Mouse (Mus musculus): ENCODE measurements around the gene Usp32.

Gene Usp32

DNA sequence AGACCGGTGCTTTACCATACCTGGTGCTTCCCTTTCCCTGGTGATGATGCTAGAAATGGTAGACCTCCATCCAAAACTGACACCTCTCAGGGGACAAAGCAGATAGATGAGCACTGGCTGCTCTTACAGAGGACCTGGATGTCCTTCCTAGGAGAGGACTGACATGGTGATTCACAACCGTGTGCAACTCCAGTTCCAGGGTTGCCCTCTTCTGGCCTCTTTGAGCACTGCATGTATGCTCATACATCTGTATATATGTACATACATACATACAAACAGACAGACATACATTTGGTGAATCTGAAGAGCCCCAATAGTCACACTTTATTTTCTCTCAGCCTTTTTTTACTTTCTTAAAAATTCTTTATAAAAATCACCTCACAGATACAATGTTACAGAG is 161.8 kb downstream of the Usp32 start:
- no peak for DNase-seq

DNA sequence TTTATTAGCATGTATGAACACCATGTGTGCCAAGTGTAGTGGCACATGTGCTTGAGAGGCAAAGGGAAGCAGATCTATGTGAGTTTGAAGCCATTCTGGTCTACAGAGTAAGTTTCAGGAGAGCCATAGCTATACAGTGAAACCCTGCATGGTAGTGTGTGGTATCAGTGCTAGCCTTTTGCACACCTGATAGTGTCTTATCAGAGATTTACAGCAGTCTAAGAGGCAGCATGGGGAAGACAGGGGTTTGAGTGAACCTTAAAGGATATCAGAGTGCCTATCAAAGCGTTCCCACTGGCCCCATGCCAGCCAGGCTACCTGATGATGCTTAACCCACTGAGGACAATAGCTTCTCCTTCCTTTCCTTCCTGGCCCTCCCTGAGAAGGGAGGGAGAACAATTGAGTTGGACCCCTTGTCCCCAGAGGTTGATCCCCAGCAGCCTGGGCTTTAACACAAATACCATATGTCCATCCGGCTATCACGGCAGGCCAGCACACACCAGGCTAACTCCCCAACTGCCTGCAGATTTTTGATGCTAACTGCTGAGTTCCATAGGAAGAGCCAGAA is 162.5 kb downstream of the Usp32 start:
- DNase-seq = no peak

DNA sequence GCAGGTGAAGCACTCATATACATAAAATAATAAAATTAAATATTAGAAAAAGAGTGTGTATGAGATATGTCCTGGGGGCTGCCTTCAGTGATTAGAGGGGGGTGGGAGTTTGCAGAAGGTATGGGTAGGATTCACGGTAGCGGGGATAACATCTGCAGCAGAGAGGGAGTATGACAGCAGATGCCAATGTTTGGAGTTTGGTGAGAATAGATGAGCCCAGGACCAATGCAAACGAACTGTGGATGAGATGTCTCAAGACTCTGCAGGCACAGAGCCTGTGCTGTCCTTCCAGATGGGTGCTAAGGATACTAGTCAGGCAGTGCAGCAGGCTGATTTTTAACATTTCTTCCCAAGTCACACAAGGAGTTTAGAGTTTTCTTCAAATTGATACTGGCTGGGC is 163.3 kb downstream of the Usp32 start:
- no peak for DNase-seq

DNA sequence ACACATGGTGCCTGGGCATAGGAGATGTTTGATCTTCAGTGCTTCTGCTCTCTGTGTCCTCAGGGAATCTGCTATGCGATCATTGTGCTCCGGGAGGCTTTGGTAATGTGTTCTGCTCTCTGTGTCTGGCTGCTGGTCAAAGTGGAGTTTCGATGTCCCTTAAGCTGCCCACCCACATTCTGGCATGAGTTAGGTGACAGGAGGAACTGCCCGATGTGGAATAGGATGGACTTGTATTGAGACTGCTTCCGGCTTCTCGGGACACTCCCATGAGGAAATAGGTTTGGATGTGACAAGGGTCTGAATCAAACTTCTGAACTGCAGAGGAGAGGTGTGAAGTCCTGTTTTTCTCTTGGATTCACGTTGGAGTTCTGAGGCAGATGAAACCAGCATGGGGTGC is 165.4 kb downstream of the Usp32 start:
- DNase-seq = no peak

DNA sequence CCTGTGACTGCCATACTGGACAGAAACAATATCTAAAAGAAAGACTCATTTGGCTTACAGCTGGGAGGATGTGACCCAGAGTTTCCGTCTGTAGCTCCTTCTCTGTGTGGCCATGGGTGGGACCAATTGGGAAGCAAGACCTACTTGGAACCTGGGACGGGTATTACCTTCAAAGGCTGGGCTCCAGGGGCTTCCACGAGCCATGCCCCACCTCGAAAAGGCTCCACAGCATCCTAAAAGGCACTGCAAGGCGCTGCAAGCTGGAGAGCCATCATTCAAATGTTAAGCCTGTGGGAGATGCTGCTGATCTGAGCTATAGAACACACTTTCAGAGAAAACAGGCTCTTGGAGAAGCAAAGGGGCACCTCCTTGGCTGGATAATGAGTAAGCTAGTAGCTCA is 166.3 kb downstream of the Usp32 start:
- no peak for DNase-seq

DNA sequence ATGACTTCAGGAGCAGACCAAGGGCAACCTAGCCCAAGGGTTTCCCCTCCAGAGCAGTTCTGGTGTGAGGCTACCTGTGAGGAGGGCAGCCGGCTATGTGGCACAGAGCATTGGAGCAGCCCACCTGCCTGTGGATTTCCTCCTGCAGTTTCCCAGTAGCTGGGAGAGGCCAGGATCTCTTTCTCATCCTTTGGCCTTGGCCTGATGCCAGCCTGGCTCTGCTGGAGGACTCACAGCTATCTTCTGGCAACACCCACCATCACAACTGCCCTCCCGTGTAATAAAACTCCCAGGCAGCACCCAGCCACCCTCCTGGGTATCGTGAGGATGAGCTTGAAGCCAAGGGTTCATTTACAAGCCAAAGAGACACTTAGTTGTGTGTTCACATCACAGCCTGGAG is 167.9 kb downstream of the Usp32 start:
- no peak for DNase-seq

DNA sequence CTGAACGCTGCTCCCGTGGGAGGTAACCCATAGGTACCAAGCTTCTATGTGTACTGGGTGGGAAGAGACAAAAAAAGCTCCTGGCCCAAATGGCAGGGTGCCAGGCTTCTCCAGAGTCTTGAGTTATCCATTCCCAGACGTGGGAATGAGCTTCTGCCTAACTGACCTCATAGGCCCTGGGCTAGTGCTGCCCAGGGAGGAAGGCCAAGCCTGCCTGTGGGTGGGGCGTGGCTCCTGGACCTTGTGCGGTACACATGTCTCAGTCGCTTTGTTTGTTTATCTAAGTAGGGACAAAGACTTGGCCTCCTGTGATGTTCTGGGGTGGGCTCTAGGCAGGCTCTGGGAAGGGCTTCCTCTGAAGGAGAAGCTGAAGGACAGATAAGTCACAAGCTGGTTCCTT is 171.2 kb downstream of the Usp32 start:
- peak; percentile 54 for DNase-seq

DNA sequence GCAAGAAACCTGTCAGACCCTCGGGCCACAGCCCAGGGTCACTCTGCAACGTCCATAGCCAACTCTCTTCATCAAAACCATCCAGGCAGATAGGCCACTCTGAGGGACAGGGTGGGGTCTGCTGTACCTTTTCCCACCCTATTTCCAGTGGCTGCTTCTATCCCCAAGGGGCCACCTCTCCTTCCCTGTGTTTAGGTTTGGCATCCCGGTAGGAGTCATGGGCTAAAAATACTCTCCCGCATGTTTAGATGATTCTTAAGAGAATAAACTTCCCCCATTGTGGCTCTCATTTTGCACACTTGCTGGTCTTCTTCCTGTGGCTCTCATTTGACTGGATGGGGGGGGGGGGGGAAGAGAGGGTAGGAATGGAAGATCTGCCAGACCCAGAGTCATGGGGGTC is 171.7 kb downstream of the Usp32 start:
- DNase-seq = no peak

DNA sequence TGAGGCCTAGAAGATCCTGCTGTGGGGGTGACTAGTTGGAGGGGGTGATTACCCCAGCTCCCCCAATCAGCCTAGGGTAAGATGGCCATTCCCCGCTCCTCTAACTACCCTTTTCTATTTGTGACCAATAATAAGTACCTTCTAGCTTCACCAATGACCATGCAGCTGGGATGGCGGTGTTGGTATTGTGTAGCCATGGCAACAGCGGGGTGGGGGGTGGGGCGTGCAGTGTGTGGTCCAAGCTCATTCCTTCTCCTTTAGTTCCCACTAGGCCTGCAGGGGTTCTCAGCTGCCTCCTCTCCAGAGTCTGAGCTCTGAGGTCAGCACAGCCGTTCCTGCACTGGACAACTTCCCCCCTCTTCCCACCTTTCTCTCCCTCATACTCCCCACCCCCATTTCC is 172.8 kb downstream of the Usp32 start:
- DNase-seq = no peak

DNA sequence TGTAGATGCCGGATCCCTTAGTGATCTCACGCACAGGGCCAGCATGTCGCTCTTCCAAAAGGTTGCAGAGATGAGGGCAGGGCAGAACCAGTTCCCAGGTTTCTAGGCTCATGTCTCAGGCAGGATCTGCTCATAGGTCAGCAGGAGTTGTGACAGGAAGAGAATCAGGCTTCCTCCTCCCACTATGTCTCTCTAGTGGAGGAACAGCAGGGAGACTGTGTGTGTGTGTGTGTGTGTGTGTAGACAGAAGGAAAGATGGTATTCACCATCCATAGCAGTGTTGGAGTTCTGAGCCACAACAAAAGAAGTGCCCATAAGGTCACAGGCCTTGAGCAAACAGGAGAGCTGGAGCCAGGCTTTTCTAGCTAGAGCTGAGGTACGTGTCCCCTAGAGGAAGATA is 173.3 kb downstream of the Usp32 start:
- no peak for DNase-seq

DNA sequence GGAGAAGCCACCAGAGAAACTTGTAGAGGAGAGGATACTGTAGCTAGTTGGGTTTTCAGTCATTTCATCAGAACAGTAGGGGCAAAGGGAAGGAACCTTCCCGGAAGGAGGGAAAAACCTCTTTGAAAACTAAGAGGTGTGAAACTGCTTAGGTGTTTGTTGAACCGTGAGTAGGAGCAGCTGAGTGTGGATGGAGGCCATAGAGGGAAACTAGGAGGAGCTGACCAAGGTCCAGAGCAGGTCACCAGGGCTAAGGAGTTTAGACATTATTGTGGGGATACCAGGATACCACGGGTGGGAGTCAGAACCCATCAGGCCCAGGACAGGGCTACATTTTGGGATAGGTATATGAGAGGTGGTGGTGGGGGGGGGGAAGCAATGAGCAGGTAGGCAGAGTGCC is 176.4 kb downstream of the Usp32 start:
- DNase-seq = no peak

DNA sequence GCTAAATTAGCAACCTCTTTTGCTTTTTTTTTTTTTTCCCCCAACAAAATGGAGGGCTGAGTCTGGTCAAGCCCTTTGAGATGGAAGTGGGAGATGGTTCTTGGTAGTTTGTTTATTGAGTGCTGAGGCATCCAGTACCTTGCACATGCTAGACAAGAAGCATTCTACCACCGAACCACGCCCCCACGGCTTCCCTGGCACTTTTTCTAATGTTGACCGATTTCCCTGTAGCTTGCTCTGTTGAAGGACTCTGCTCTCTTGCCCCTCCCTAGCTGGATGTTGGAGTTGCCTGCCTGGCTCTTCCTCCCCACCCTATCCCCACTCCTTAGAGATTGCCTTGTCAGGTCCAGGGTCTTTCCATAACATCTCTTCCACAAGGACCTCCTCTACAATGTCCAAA is 177.4 kb downstream of the Usp32 start:
- DNase-seq = no peak

DNA sequence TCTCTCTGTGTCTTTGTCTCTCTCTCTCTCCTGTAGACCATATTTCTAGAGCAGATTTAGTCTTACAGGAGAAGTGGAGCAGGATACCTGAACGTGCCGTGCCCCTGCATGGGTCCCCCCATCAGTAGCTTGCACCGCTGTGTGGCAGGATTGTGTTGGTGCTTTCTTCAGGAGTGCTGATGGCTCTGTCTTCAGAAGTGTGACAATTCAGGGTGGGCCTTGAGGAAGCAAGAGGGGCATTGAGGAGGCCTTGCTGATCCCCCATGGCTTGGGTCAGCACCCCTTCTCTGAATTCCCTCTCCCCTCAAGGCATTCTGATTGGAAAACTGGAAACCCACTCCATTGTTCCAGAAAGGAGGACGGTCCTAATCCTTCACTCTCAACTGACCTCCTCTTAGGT is 178.4 kb downstream of the Usp32 start:
- DNase-seq = no peak

DNA sequence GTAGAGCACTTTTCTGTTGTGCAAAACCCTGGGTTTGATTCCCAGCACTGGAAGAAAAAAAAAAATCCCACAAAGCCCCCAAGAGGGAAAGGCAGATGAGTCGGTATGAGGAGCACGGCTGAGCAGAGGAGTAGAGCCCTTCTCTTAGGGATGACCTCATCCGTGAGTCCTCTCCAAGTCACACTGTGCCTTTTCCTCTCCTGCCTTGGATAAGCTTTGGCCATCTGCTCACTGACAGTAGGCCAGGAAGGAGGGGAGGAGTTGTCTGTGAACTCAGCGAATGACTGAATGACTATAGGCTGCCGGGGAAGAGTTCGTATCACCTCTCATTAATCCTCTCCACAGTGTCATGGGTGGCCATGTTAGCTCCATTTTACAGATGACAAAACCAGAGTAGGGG is 179.2 kb downstream of the Usp32 start:
- DNase-seq = no peak

DNA sequence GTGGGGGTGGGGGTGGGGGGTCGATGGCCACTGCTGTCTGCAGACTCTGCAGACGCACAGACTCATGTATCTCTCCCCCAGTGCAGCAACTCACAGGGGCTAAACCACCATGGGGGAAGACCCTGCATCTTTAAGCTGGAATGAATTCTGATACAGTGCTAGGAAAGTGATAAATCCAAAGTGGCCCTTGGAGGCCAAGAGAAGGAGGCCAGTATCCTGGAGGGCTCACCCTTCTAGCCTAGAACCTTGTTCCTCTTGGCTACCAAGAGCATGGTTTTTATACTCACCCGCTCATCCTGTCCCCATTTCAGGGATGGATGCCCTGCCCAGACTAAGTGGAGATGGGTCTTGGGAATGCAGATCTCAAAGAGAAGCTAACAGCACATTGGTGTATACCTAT is 179.7 kb downstream of the Usp32 start:
- no peak for DNase-seq

DNA sequence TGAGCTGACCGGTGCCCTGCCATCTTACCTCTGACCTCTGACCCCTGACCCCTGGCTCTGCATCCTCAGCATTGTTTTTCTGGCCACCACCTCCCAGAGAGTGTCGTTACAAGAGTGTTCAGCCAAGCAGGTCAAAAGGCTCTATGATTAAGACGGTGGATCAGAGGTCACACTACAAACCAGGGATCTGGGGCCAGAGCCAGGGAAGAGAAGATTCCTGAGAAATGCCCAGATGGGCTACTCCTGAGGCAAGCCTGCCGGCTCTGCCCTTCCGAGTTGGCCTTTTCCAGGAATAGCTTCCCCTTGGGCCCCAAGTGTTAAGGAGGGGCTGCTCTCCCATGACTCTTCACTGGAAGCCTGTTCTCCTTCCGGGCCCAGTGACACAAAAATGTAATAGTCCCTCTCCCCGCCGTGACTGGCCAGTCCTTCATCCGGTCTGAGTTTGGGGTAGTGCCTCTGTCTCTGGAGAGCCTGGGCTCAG is 180.2 kb downstream of the Usp32 start:
- no peak for DNase-seq

DNA sequence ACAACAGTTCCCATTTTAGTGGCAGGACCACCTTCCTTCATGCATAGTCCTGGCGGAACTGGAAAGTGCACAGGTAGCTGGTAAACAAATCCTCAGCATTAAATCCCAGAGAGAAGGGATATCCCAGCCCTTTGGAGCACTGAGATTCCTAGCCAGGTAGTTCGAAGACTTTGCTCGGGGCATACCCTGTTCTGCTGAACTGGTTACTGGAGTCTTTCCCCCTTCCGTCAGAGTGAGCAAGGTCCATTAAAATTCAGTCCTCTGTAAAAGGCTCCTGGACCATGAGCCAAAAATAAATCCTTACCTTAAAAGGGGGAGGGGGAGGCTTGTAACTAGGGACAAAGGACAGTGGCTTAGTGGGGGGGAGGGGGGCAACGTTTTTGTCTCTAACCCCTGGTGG is 180.8 kb downstream of the Usp32 start:
- DNase-seq = no peak

DNA sequence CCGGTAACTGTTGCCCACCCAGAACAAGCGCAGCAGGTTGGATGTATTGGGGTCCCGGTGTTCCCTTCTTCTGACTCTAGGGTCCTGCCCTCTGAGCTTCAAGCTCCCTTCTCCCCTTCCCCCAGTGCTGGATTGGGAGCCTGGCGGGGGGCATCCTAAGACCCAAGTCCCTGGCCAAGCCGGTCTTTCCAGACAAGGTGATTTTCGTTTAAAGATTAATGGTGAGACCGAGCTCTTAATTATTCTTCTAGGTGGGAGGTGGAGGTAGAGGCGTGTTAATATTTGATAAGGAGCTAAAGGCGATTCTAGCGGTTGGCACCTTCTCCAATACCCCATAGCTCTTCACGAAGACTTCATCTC is 181.7 kb downstream of the Usp32 start:
- no peak for DNase-seq

DNA sequence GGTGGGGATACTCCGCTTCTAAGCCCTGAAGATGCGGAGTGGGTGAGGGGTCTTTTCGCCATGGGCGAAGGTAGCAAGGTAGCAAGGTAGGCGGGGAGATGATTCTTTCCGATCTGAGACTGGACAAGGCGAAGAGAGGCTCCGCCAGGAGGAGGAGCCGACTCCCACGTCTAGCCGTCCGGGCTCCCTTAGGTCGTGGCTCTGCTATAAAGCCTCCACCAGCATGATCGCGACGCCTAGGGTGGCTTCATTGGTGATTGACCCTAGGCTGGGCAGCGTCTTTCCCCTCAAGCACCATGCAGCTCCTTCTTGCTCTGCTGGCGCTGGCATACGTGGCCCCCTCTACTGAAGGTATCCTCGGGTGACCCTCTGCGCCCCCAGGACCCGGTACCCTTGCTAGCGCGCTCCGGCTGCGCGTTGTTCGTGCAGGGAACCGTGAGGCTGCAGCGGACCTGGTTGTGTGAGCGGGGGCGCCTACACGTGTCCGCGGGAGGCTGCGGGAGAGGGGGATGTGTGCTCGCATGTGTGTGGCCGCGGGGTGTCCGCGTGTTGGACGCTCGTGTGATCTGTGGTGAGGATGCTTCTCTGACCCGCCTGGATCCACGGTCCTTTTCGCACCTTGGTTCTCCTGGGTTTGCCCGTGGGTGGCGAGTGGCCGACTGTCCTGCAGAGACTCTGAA is 182.2 kb downstream of the Usp32 start, which contains the start of gene Car4:
TSS of gene Car4 (plus strand) at position 196 of the 680 bp plus-strand sequence.
- peak; percentile 49 for DNase-seq

DNA sequence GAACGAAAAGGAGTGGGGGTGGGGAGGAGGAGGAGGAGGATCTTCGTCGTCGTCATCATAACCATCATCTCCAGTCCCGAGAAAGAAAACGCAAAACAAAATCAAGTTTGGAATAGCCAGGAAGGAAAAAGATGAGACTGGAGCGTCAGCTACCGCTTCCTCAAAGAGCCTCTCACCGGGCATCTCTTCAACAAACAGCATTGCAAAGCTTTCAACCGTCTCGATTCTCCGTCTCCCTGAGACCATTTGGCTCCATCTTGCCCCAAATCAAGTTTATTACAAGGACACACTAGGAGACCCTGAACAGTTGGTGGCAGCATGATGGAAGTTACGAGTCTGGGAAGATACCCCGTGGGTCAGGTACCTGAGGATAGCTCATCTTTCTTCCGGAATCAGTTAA is 182.8 kb downstream of the Usp32 start:
- no peak for DNase-seq

DNA sequence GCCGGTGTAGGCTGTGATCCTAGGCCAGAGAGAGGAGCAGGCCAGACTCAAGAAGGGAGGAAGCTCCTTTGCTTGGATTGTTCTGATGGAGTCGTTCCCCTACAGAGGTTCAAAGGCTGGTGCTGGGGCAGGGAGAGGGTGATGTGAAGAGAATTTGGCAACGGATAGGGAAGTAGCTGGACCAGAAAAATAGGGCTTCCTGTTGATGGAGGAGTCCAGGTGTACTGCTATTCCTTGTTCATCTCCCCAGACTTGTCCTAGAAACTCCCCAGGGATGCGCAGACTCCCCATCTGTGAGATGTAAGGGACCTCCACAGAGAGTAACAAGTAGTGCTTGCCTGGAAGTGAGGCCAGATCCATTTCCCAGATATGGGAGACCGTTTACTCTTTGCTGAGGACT is 183.6 kb downstream of the Usp32 start:
- no peak for DNase-seq

DNA sequence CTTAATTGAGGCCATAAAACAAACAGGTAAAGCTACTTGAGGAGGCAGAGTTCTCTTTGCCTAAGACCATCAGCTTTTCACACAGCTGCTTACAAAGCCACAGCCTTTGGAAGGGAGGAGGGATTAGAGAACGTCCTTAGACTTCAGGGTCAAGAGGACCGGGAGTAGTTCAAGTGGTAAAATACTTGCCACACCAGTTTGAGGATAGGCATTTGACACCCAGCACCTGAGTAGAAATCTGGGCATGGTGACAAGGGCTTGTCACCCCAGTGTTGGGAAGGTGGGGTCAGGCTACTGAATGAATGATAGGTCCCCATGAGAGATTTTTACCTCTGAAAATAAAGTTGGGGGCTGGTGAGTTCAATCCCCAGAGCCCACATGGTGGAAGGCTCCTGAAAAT is 187.3 kb downstream of the Usp32 start:
- no peak for DNase-seq

DNA sequence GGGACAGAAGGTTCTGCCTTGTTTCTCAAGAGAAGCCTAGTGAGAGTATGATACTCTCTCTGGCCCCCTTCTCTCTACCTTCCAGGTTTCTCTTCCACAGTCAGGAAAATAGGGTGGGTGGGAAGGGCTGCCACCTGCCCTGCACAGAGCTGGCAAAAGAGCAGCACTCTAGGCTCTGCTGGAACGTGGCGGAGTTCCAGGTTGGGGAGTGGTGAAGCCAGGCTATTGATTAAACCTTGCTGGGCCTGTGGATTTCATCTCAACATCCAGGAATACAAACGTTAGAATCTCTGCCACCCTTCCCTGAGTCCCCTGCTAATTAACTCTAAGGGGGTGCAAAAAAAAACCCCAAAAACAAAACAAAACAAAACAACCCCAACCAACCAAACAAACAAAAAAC is 191.4 kb downstream of the Usp32 start:
- DNase-seq = no peak

DNA sequence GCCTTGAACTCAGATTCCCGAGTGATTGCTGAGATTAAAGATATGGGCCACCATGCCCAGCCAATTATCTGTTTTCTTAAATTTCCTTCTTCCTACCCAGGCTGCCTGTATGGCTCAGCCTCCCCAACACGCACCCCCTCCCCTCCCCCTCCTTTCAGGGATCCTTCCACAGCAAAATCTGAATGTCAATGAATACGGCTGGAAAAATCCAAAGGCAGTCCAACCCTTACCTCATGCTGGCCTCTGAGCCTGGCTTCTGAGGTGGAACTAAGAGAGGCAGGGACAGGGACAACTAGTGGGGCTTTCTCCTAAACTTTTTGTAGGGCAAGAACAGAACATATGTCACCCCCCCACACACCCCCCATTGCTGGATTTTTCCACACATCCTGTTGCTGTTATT is 191.8 kb downstream of the Usp32 start:
- no peak for DNase-seq

DNA sequence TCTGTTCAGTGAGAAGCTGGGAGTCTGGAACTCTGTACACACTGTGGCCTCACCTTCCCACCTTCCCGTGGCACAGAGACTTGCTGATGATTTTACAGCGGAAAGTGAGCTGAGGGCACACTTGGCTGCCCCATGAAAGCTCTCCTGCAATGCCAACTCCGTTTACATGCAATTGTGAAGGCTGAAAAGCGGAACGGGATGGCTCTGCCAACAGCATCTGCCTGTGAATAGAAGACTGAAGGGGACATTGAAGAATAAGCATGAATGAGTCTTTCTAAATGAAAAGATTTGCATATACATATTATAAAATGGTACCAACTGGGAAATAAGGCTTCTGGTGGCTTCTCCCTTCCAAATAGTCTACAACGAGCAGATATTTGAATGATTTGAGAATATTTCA is 192.8 kb downstream of the Usp32 start:
- no peak for DNase-seq

All from right cerebral cortex, adult 18-20 months (tissue).